Mouse (Mus musculus): ENCODE data around the gene Emilin2. TPM values are rescaled to one million over a fixed set of nuclear protein-coding genes. Genes with fewer than 3 reads are reported as not detected.
A peak's percentile ranks its signal among the peaks of the same experiment; 100 is the strongest.

Emilin2 gene
- total RNA-seq, 2 experiments from 2014 or later, result 169 to 172 TPM

DNA sequence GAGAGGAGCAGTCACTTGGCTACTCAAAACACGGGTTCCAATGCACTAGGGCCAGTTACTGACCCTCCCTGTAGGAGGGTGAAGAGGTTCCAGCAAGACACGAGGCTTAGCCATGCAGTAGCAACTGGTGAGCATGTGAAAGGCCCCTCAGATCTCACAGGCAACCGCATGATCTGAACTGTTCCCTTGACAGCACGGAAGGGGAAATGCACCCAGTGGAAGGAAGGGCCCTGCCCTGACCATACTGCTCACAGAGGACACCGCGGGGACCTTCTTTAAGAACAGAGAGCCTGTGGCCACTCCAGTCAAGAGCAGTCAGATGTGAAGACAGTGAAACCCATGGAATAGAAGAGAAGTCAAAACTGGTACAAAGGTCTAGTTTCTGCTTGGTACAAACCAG, 48.6 kb downstream of the Emilin2 start:
- no peak for DNase-seq

- DNase-seq, result no peak
Measured at GRCm38 (mm10) chr17:71260658-71261057, 51.1 kb downstream of the Emilin2 start.

- no peak for DNase-seq
Measured at GRCm38 (mm10) chr17:71259727-71260126, 52.1 kb downstream of the Emilin2 start.

DNA sequence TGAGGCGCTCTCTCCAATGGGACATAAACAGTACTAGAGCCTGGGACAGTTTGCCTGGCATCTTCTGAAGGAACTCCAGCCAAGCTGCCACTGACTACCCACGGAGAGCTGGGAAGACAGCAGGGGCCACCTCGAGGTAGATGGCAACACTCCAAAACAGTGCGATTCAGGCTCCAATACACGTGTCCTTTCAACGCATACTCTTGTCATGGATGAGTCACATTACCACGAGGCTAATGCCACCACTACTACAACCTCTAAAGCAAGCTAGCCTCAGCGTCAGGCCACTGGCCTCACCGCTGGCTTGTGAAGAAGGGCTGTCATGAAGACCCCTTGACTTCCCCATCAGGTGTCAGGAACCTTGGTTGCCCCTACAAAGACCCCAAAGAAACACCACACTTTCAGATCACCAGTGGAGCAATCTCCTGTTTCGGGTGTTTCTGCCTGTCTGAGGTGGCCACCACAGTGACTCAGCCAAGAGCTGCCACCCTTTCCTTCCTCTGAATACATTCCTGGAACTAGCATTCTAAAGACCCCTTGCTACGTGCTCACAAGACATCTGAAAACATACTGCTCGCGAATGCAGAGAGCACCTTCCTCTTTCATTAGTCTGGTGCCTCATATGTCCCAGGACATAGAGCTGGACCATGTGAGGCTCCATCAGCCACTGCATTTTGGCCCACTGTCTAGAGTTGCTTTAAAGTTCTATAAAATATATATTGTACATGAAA, 54.8 kb downstream of the Emilin2 start:
- peak; percentile 72 for DNase-seq

GRCm38 (mm10) chr17:71256068-71256615, 55.6 kb downstream of the Emilin2 start:
- DNase-seq, result no peak

GRCm38 (mm10) chr17:71254736-71255135, 57.0 kb downstream of the Emilin2 start:
- DNase-seq, result peak; percentile 68

DNA sequence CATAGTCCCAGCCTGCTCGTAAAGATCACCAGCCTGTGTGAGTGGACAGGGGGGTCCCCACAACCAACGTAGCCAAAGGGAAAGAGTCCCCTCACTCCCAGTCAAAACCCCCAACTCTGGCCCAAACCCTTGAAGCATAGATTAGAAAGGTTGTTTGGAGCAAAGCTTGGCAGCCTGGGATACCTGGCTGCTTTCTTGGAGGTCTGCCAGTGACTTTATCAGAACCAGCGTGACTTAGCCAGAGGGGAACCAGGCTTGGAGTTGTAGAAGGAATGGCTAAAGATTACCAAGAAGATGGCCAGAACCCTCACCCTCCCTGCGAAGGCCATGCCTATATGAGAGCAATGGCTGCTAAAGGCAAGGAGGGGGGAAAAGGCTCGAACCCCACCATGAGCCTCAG, 57.7 kb downstream of the Emilin2 start:
- peak; percentile 44 for DNase-seq

GRCm38 (mm10) chr17:71253391-71253790, 58.4 kb downstream of the Emilin2 start:
- DNase-seq, result no peak

GRCm38 (mm10) chr17:71252101-71252500, 59.7 kb downstream of the Emilin2 start:
- no peak for DNase-seq

DNA sequence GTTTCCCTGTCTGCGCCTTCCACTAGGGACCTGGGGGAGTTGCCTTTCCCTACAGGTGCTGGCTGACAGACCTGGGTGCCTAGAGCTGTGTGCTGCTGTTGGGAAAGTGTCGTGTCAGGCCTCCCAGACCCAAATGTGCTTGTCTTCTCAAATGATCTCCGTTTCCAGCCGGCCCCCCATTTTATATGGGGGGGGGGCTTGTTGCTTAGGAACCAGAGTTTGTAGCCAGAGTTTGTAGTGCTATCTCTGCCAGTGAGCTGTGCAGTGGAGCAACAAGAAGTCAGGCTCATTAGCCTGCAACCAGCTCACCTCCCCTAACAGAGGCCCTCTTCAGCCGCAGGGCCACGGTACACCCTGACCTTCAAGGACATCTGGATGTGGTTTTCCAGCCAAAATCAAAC, 60.2 kb downstream of the Emilin2 start:
- peak; percentile 48 for DNase-seq

GRCm38 (mm10) chr17:71250819-71251600, 60.8 kb downstream of the Emilin2 start:
- DNase-seq, result peak; percentile 66

DNA sequence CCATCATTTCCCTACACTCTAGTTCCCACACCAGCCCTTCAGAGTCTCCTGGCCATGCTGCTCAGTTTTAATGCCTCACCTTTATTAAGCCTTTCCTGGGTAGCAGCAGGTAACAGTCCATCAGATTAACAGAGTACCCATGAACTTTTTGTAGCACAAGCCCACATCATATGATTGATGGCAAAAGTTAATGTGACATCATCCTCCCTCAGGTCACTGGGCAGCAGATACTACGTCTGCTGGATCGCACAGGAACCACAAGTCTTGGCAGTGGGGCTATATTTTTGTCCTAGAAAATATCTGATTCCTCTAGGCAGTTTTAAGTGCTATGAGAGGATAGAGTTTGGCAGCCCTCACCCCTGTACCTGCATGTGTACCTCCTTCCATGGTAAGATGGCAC, 61.7 kb downstream of the Emilin2 start:
- DNase-seq, result no peak

GRCm38 (mm10) chr17:71248963-71249362, 62.8 kb downstream of the Emilin2 start:
- peak; percentile 58 for DNase-seq

GRCm38 (mm10) chr17:71246022-71246421, 65.8 kb downstream of the Emilin2 start:
- DNase-seq, result no peak

GRCm38 (mm10) chr17:71245133-71245532, 66.6 kb downstream of the Emilin2 start:
- DNase-seq, result no peak

GRCm38 (mm10) chr17:71242666-71243065, 69.1 kb downstream of the Emilin2 start:
- DNase-seq, result no peak

DNA sequence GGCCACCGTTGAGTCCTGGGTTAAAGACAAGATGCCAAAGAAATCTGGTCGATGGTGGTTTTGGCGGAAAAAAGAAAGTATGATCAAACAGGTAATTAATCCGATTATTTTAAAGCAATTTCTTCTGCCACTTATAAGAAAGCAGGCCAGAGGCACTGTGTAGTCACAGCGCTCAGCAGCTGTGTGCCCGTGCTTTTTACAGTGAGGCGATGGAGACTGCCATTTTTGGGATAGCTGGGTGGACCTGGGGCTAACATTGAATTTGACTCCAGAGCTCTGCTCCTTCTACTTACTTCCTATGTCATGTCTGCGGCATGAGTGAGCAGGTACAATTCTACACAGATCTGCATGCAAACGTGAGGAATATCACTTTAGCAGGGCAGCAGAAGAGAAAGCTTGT, 71.0 kb downstream of the Emilin2 start:
- DNase-seq, result no peak

- no peak for DNase-seq
Measured at GRCm38 (mm10) chr17:71238494-71238893, 73.3 kb downstream of the Emilin2 start.

GRCm38 (mm10) chr17:71235229-71235958, 76.4 kb downstream of the Emilin2 start:
- no peak for DNase-seq

DNA sequence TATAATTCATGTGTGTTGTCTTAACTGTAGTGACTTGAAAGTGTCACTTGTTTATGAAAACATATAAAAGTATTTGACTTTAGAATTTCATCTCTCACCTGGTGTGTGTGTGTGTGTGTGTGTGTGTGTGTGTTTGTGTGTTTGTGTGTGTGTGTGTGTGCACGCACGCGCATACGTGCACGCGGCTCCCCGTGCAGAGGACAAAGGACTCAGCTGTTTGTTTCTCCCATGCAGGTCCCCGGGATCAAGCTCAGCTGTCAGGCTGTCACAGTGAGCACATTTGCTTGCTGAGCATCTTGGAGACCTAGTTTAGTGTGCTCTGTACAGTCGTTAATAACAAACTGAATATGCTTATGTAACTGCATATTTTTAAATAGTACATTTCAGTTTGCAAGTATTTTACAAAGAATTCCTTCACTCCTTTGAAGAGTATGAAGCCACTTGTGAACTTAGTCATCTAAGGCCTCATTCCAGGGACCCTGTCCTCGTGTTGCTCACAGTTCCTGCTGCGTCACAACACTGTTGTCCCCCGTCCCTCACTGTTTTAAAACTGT, 77.7 kb downstream of the Emilin2 start:
- no peak for DNase-seq

DNA sequence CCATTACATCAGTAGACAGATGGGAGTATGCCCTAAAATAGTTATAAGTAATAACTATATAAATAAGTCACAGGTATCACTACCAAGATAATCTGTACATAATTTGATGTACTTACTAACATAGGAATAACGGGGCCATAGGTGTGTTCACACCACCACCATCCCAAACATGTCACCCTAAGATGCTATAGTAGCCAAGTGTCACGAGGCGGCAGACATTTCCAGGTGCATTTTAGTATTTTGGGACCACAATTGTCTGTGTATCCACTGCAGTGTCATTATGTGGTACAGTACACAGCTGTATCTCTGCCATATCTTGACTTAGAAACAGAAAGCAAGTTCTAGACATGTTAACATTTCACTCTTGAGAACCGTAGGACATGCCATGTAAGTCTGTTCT, 78.6 kb downstream of the Emilin2 start:
- no peak for DNase-seq

DNA sequence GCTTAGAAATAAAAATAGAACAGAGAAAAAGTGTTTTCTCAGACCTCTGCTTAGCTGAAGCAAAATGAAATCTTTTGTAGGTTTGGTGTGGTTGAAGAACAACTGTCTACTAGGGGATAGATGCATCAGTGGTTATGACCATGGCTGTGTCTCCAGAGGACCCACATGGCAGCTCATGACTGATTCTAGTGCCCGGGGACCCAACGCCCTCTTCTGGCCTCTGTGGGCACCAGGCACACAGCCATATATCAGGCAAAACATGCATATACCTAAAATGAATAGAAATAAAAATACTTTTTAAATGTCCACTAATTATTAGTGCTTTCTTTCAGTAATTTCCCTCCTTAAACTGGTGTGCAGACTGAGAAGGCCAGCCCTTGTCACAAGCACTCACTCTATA, 79.8 kb downstream of the Emilin2 start:
- no peak for DNase-seq
